Mouse (Mus musculus): ENCODE measurements at regions not wholly inside any gene's neighbourhood (a gene's known extent, or its start where the extent isn't known, plus 50 kb on each side); places are given as distances from the start of the nearest gene placed in this dataset.

GRCm38 (mm10) chr1:47076423-47076822, 183.8 kb upstream of the Slc39a10 start:
- no peak for DNase-seq

- DNase-seq = no peak
Measured at GRCm38 (mm10) chr1:47058149-47058548, 165.5 kb upstream of the Slc39a10 start.

GRCm38 (mm10) chr1:47057344-47057743, 164.7 kb upstream of the Slc39a10 start:
- DNase-seq = no peak

- DNase-seq = no peak
Measured at GRCm38 (mm10) chr1:47051109-47051508, 158.5 kb upstream of the Slc39a10 start.

DNA sequence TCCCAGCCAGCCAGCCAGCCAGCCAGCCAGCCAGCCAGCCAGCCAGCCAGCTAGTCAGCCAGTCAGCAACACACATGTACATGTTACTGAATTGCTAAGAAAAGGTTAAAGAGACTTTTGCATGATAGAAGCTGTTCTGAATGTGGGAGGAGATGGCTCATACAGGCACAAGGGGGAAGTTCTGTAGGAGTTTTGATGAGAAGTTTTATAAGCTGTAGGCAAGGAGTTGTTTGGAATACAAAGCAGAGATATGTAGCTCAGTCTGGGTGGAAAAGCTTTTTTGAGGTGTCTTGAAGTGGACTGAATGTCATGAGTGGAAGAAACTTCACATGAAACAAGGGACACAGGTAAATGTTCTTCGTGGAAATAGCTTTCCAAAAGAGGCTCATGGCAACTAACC, 157.8 kb upstream of the Slc39a10 start:
- no peak for DNase-seq

GRCm38 (mm10) chr1:47037576-47037975, 144.9 kb upstream of the Slc39a10 start:
- DNase-seq = no peak

GRCm38 (mm10) chr1:47019356-47019755, 126.7 kb upstream of the Slc39a10 start:
- no peak for DNase-seq

- DNase-seq = no peak
Measured at GRCm38 (mm10) chr1:47014526-47014925, 121.9 kb upstream of the Slc39a10 start.

GRCm38 (mm10) chr1:47003746-47004145, 111.1 kb upstream of the Slc39a10 start:
- no peak for DNase-seq

GRCm38 (mm10) chr1:46999337-46999736, 106.7 kb upstream of the Slc39a10 start:
- DNase-seq = no peak

GRCm38 (mm10) chr1:46985978-46986377, 93.3 kb upstream of the Slc39a10 start:
- no peak for DNase-seq

- DNase-seq = no peak
Measured at GRCm38 (mm10) chr1:46983093-46983492, 90.4 kb upstream of the Slc39a10 start.

- peak; percentile 78 for DNase-seq
Measured at GRCm38 (mm10) chr1:46970470-46970869, 77.8 kb upstream of the Slc39a10 start.

- no peak for DNase-seq
Measured at GRCm38 (mm10) chr1:46968361-46968760, 75.7 kb upstream of the Slc39a10 start.

DNA sequence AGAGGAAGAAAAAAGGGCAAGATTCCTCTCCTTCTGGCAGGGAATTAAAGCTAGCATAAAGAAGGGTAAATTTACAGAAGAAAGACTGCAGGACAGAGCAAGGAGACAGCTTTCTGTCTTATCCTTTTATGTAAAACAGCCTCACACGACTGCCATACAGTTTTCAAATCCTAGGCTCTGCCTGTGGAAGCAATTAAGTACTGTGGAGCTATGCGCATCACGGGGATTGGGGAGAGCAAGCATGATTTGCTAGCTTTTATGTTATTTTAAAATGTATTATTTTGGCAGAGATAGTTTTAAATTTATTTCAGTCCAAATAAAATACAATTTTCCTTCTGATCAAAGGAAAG, 74.2 kb upstream of the Slc39a10 start:
- no peak for DNase-seq

GRCm38 (mm10) chr1:46965996-46966916, 73.6 kb upstream of the Slc39a10 start:
- no peak for DNase-seq

DNA sequence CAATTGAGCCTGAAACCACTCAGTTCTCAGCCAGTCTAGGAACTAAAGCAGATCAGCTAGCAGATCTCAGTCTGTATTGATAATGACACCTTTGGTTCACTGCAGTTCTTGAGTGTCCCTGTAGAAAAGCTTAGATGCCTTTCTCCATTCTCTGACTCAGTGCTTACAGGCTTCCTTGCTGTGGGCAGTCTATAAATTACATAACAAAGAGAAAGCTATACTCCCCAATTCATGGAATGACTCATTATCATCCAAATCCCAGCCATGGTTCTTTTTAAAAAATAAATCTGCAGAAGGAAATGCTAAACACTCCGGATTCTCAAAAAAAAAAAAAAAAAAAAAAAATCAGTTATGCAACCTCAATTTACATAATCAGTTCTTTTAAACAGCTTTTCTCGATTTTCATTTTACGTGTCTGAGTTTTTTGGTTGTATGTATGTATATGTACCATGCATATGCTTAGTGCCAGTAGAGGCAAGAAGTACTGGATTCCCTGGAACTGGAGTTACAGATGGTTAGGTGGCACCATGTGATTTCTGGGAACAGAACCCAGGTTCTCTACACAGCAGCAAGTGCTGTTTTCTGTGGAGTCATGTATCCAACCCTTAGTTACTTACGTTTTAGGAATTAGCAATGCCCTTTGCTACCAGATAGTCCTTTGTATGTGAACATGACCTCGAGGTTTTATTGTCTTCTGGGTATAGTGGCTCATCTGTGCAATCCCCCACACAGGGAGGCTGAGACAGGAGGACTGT, 71.5 kb upstream of the Slc39a10 start:
- no peak for DNase-seq
